Mouse (Mus musculus): ENCODE results near the gene Col13a1. TPM values are rescaled to one million over a fixed set of nuclear protein-coding genes. Genes with fewer than 3 reads are reported as not detected.

The Col13a1 gene
- total and polyA plus RNA-seq, 3 experiments: not detected

GRCm38 (mm10) chr10:61879427-61879826 lies 99.5 kb downstream of the Col13a1 start:
- no peak overlapping the region for H3K9ac ChIP-seq (ENCODE audit: insufficient read depth, low read depth)
- H3K36me3 ChIP-seq (replicated peaks in 1 of 2; ENCODE audit: control insufficient read depth in 1 of 2, insufficient read depth in 1 of 2, low read length in 1 of 2): no peaks in the 10 kb centered on the region
- DNase-seq (ENCODE audit: extremely low read depth): no peak
- no peaks in the 10 kb centered on the region for H3K4me1 ChIP-seq (ENCODE audit: control insufficient read depth in 1 of 2, insufficient read depth in 2 of 2)
- no peaks in the 10 kb centered on the region for H3K9me3 ChIP-seq (replicated peaks; ENCODE audit: low read length)
- no peak overlapping the region for H3K27ac ChIP-seq (ENCODE audit: insufficient read depth, low read depth)
- dilution Hi-C loops (cut with MboI; ENCODE audit: extremely low pct_ligation_motif_present, extremely low pct_unique_long_range_greater_than_20kb, low sequenced_read_pairs): no loop called here
- no peak for TF ChIP-seq KAT2A (IDR thresholded peaks at IDR 0.05; ENCODE audit: insufficient replicate concordance, low read length)
- no peak for TF ChIP-seq TBP (conservative IDR thresholded peaks at IDR 0.05; ENCODE audit: low read depth, low read length)
- no peak for TF ChIP-seq USF2 (conservative IDR thresholded peaks at IDR 0.05; ENCODE audit: low read depth, low read length)
- TF ChIP-seq TCF12 (IDR thresholded peaks at IDR 0.05; ENCODE audit: low read depth, low read length): no peak
- no peak overlapping the region for H3K4me3 ChIP-seq (replicated peaks in 1 of 3; ENCODE audit: low read depth in 2 of 3, low read length in 2 of 3, poor library complexity in 1 of 3)
- peaks cover 98% of the 10 kb centered on the region for H3K27me3 ChIP-seq (replicated peaks)
- in situ Hi-C loops (cut with MboI; ENCODE audit: low pct_ligation_motif_present, low pct_unique_long_range_greater_than_20kb, low sequenced_read_pairs): no loop called here
- no peaks in the 10 kb centered on the region for H3K79me2 ChIP-seq (replicated peaks; ENCODE audit: control insufficient read depth, extremely low read depth, insufficient read depth, poor library complexity, severe bottlenecking)
- no peak overlapping the region for H3K4me2 ChIP-seq (ENCODE audit: insufficient read depth, low read depth, poor library complexity, severe bottlenecking)

- TF ChIP-seq NELFE (IDR thresholded peaks at IDR 0.05; ENCODE audit: low read depth, low read length) (0 out of 2 replicates have a peak, but pooled peaks have one; percentile 17), SMC3 (IDR thresholded peaks at IDR 0.05; ENCODE audit: low read depth, low read length) (peak; percentile 81), CTCF (conservative IDR thresholded peaks at IDR 0.05 in 1 of 2, IDR thresholded peaks at IDR 0.05 in 1 of 2; ENCODE audit: low read depth in 2 of 2, low read length in 2 of 2) (peak; percentile 69 to 86), MAZ (IDR thresholded peaks at IDR 0.05; ENCODE audit: low read depth, low read length) (0 out of 2 replicates have a peak, but pooled peaks have one; percentile 24), RAD21 (IDR thresholded peaks at IDR 0.05; ENCODE audit: low read depth, low read length) (peak; percentile 67), MEF2A (IDR thresholded peaks at IDR 0.05; ENCODE audit: borderline replicate concordance, low read depth, low read length) (no peak), EP300 (IDR thresholded peaks at IDR 0.05; ENCODE audit: low read length) (no peak), ZNF384 (IDR thresholded peaks at IDR 0.05; ENCODE audit: low read depth, low read length) (no peak)
- Histone ChIP-seq H3K36me3 (replicated peaks in 1 of 2; ENCODE audit: control insufficient read depth in 1 of 2, insufficient read depth in 1 of 2, low read length in 1 of 2) (no peaks in the 10 kb centered on the region), H3K27me3 (replicated peaks) (peaks cover 99% of the 10 kb centered on the region), H3K4me3 (replicated peaks in 1 of 3; ENCODE audit: low read depth in 2 of 3, low read length in 2 of 3, poor library complexity in 1 of 3) (no peak overlapping the region), H3K4me2 (ENCODE audit: insufficient read depth, low read depth, poor library complexity, severe bottlenecking) (peak overlapping the region; percentile 7; the same call in 1 of the 2 replicates), H3K79me2 (replicated peaks; ENCODE audit: control insufficient read depth, extremely low read depth, insufficient read depth, poor library complexity, severe bottlenecking) (no peaks in the 10 kb centered on the region), H3K9me3 (replicated peaks; ENCODE audit: low read length) (no peaks in the 10 kb centered on the region), H3K4me1 (ENCODE audit: control insufficient read depth in 1 of 2, insufficient read depth in 2 of 2) (peaks cover 0 to 6% of the 10 kb centered on the region in 2 experiments; a peak in 2 of 4 replicates), H3K9ac (ENCODE audit: insufficient read depth, low read depth) (no peak overlapping the region), H3K27ac (ENCODE audit: insufficient read depth, low read depth) (no peak overlapping the region)
- peak; percentile 59 for DNase-seq (ENCODE audit: extremely low read depth)
- dilution Hi-C loops (cut with MboI; ENCODE audit: extremely low pct_ligation_motif_present, extremely low pct_unique_long_range_greater_than_20kb, low sequenced_read_pairs): no loop called here
- in situ Hi-C loops (cut with MboI; ENCODE audit: low pct_ligation_motif_present, low pct_unique_long_range_greater_than_20kb, low sequenced_read_pairs): no loop called here
These were observed 101.1 kb downstream of the Col13a1 start for GRCm38 (mm10) chr10:61877787-61878186.

GRCm38 (mm10) chr10:61869796-61870195 lies 109.1 kb downstream of the Col13a1 start:
- H3K9me3 ChIP-seq (replicated peaks; ENCODE audit: low read length): no peaks in the 10 kb centered on the region
- no peak overlapping the region for H3K4me2 ChIP-seq (ENCODE audit: insufficient read depth, low read depth, poor library complexity, severe bottlenecking)
- H3K4me3 ChIP-seq (replicated peaks in 1 of 3; ENCODE audit: low read depth in 2 of 3, low read length in 2 of 3, poor library complexity in 1 of 3): no peak overlapping the region
- dilution Hi-C loops (cut with MboI; ENCODE audit: extremely low pct_ligation_motif_present, extremely low pct_unique_long_range_greater_than_20kb, low sequenced_read_pairs): no loop called here
- no peak for TF ChIP-seq UBTF (IDR thresholded peaks at IDR 0.05; ENCODE audit: low read depth, low read length)
- TF ChIP-seq PAX5 (IDR thresholded peaks at IDR 0.05; ENCODE audit: low read length): no peak
- TF ChIP-seq MAFK (IDR thresholded peaks at IDR 0.05; ENCODE audit: insufficient replicate concordance, low read length): no peak
- no peak for TF ChIP-seq USF2 (conservative IDR thresholded peaks at IDR 0.05; ENCODE audit: low read depth, low read length)
- TF ChIP-seq USF1 (IDR thresholded peaks at IDR 0.05; ENCODE audit: low read depth, low read length): no peak
- TF ChIP-seq HCFC1 (IDR thresholded peaks at IDR 0.05; ENCODE audit: low read depth, low read length): no peak
- TF ChIP-seq SMC3 (IDR thresholded peaks at IDR 0.05; ENCODE audit: low read depth, low read length): no peak
- no peak for TF ChIP-seq CTCF (conservative IDR thresholded peaks at IDR 0.05 in 1 of 2, IDR thresholded peaks at IDR 0.05 in 1 of 2; ENCODE audit: low read depth in 2 of 2, low read length in 2 of 2)
- no peak for TF ChIP-seq ZKSCAN1 (IDR thresholded peaks at IDR 0.05; ENCODE audit: borderline replicate concordance, low read depth, low read length)
- no peak for TF ChIP-seq MAX (IDR thresholded peaks at IDR 0.05; ENCODE audit: low read length)
- no peak for TF ChIP-seq ZMIZ1 (IDR thresholded peaks at IDR 0.05; ENCODE audit: low read depth, low read length)
- TF ChIP-seq GABPA (IDR thresholded peaks at IDR 0.05; ENCODE audit: insufficient replicate concordance, low read depth, low read length): no peak
- TF ChIP-seq KAT2A (IDR thresholded peaks at IDR 0.05; ENCODE audit: insufficient replicate concordance, low read length): no peak
- TF ChIP-seq ETS1 (conservative IDR thresholded peaks at IDR 0.05; ENCODE audit: low read depth, low read length): no peak
- no peak for TF ChIP-seq CHD1 (IDR thresholded peaks at IDR 0.05; ENCODE audit: low read depth, low read length)
- TF ChIP-seq IRF4 (IDR thresholded peaks at IDR 0.05; ENCODE audit: low read depth, low read length): no peak
- no peak for TF ChIP-seq ZC3H11A (IDR thresholded peaks at IDR 0.05; ENCODE audit: low read depth, low read length)
- H3K79me2 ChIP-seq (replicated peaks; ENCODE audit: control insufficient read depth, extremely low read depth, insufficient read depth, poor library complexity, severe bottlenecking): no peaks in the 10 kb centered on the region
- H3K4me1 ChIP-seq (ENCODE audit: control insufficient read depth in 1 of 2, insufficient read depth in 2 of 2): peaks cover 3 to 6% of the 10 kb centered on the region in 2 experiments; a peak in 3 of 4 replicates
- H3K27ac ChIP-seq (ENCODE audit: insufficient read depth, low read depth): no peak overlapping the region
- H3K36me3 ChIP-seq (replicated peaks in 1 of 2; ENCODE audit: control insufficient read depth in 1 of 2, insufficient read depth in 1 of 2, low read length in 1 of 2): no peaks in the 10 kb centered on the region
- no peak overlapping the region for H3K9ac ChIP-seq (ENCODE audit: insufficient read depth, low read depth)
- peaks cover 99% of the 10 kb centered on the region for H3K27me3 ChIP-seq (replicated peaks)
- no peak for DNase-seq (ENCODE audit: extremely low read depth)
- in situ Hi-C loops (cut with MboI; ENCODE audit: low pct_ligation_motif_present, low pct_unique_long_range_greater_than_20kb, low sequenced_read_pairs): no loop called here
